Mouse (Mus musculus): ENCODE measurements at regions not wholly inside any gene's neighbourhood (a gene's known extent, or its start where the extent isn't known, plus 50 kb on each side); places are given as distances from the start of the nearest gene placed in this dataset.

DNA sequence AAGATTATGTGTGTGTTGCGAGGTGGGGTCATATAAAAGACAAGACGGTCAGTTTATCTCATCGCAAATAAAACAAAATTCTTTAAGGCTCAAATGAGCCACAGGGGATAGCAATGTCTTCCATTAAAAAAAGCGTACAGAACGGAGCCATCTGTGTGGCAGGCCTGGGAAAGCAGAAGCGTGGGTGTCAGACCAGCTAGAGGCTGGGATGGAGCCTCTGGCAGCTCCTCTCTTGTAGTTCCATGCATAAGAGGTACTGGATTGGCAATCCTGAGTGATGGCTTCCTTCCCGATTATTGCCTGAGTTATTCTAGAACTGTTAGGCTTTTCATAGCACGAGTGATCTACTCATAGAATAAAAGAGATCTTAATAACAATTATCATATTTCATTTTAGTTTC lies 318.2 kb upstream of the Sash1 start:
- H3K27ac ChIP-seq (ENCODE audit: low read depth, low read length) = no peak overlapping the region
- H3K4me2 ChIP-seq = no peak overlapping the region
- DNase-seq (ENCODE audit: low spot score) (no peak), ATAC-seq (replicated peaks; ENCODE audit: low FRiP score) (no peak)
- 80% methylated on average over 8 of the region's 8 CpGs for WGBS
- H3K36me3 ChIP-seq (ENCODE audit: control insufficient read depth, insufficient read depth, low read length) = no peaks in the 10 kb centered on the region
- H3K4me1 ChIP-seq (replicated peaks; ENCODE audit: control insufficient read depth, insufficient read depth, low read length) = no peaks in the 10 kb centered on the region
- H3K9me3 ChIP-seq (ENCODE audit: control insufficient read depth, low read length) = no peaks in the 10 kb centered on the region
- H3K9ac ChIP-seq (ENCODE audit: low read depth, low read length) = no peak overlapping the region
- no peak overlapping the region for H3K4me3 ChIP-seq (ENCODE audit: low read depth, low read length)
- H3K27me3 ChIP-seq (replicated peaks; ENCODE audit: control insufficient read depth, insufficient read depth, low read length) = no peaks in the 10 kb centered on the region

DNA sequence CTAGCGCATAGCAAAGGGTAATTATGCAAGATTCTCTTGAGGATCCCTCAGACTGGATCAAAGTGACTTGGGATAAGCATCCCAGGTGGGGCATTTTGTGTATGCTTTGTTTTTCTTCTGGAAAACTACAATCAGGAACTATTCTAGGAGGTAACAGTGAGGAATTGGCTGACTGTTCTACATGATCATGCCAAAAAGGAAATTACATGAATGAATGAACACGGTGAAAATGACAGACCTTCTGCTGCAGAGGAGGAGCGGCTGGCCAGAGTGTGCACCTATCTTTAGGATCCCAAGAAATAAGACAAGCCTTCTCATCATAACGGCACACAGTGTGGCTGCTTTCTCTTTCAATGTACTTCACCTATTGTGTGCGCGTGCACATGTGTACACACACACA lies 317.5 kb upstream of the Sash1 start:
- WGBS = 82% methylated on average over 6 of the region's 6 CpGs
- H3K4me1 ChIP-seq (replicated peaks; ENCODE audit: control insufficient read depth, insufficient read depth, low read length) = no peaks in the 10 kb centered on the region
- no peak for DNase-seq (ENCODE audit: low spot score)
- ATAC-seq (replicated peaks; ENCODE audit: low FRiP score) = no peak
- no peak overlapping the region for H3K4me2 ChIP-seq
- H3K36me3 ChIP-seq (ENCODE audit: control insufficient read depth, insufficient read depth, low read length) = no peaks in the 10 kb centered on the region
- H3K4me3 ChIP-seq (ENCODE audit: low read depth, low read length) = no peak overlapping the region
- H3K27ac ChIP-seq (ENCODE audit: low read depth, low read length) = no peak overlapping the region
- no peaks in the 10 kb centered on the region for H3K27me3 ChIP-seq (replicated peaks; ENCODE audit: control insufficient read depth, insufficient read depth, low read length)
- no peaks in the 10 kb centered on the region for H3K9me3 ChIP-seq (ENCODE audit: control insufficient read depth, low read length)
- H3K9ac ChIP-seq (ENCODE audit: low read depth, low read length) = no peak overlapping the region

- 83% methylated on average over 1 of the region's 1 CpGs for WGBS
- Histone ChIP-seq H3K4me3 (ENCODE audit: low read depth, low read length) (no peak overlapping the region), H3K27me3 (replicated peaks; ENCODE audit: control insufficient read depth, insufficient read depth, low read length) (no peaks in the 10 kb centered on the region), H3K9me3 (ENCODE audit: control insufficient read depth, low read length) (no peaks in the 10 kb centered on the region), H3K4me1 (replicated peaks; ENCODE audit: control insufficient read depth, insufficient read depth, low read length) (no peaks in the 10 kb centered on the region), H3K27ac (ENCODE audit: low read depth, low read length) (no peak overlapping the region), H3K4me2 (no peak overlapping the region), H3K36me3 (ENCODE audit: control insufficient read depth, insufficient read depth, low read length) (no peaks in the 10 kb centered on the region), H3K9ac (ENCODE audit: low read depth, low read length) (no peak overlapping the region)
- ATAC-seq (replicated peaks; ENCODE audit: low FRiP score) = no peak
- DNase-seq (ENCODE audit: low spot score) = no peak
Observed at GRCm38 (mm10) chr10:9202922-9203321, 317.1 kb upstream of the Sash1 start.

DNA sequence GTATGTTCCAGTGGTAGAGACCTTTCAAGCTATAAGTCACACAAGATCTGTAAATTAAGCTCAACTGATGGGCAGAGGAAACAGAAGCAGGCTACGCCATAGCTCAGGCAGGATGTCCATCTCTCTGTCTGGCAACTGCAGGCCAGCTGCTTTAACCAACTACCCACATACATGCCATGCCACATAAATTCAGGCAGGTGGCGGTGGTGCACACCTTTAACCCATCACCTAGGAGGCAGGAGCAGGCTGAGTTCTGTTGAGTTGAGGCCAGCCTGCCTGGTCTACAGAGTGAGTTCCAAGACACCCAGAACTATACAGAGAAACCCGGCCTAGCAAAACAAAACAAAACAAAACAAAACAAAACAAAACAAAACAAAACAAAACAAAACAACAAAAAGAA lies 289.1 kb upstream of the Sash1 start:
- Histone ChIP-seq H3K36me3 (ENCODE audit: control insufficient read depth, insufficient read depth, low read length) (no peaks in the 10 kb centered on the region), H3K4me2 (no peak overlapping the region), H3K9ac (ENCODE audit: low read depth, low read length) (no peak overlapping the region), H3K27ac (ENCODE audit: low read depth, low read length) (no peak overlapping the region), H3K4me3 (ENCODE audit: low read depth, low read length) (no peak overlapping the region), H3K9me3 (ENCODE audit: control insufficient read depth, low read length) (no peaks in the 10 kb centered on the region), H3K4me1 (replicated peaks; ENCODE audit: control insufficient read depth, insufficient read depth, low read length) (no peaks in the 10 kb centered on the region), H3K27me3 (replicated peaks; ENCODE audit: control insufficient read depth, insufficient read depth, low read length) (no peaks in the 10 kb centered on the region)
- WGBS = 55% methylated on average over 3 of the region's 3 CpGs
- no peak for ATAC-seq (replicated peaks; ENCODE audit: low FRiP score)
- no peak for DNase-seq (ENCODE audit: low spot score)

GRCm38 (mm10) chr10:9173509-9173908 lies 287.6 kb upstream of the Sash1 start:
- Histone ChIP-seq H3K36me3 (ENCODE audit: control insufficient read depth, insufficient read depth, low read length) (no peaks in the 10 kb centered on the region), H3K27me3 (replicated peaks; ENCODE audit: control insufficient read depth, insufficient read depth, low read length) (no peaks in the 10 kb centered on the region), H3K4me2 (no peak overlapping the region), H3K4me3 (ENCODE audit: low read depth, low read length) (no peak overlapping the region), H3K27ac (ENCODE audit: low read depth, low read length) (no peak overlapping the region), H3K9me3 (ENCODE audit: control insufficient read depth, low read length) (no peaks in the 10 kb centered on the region), H3K9ac (ENCODE audit: low read depth, low read length) (no peak overlapping the region), H3K4me1 (replicated peaks; ENCODE audit: control insufficient read depth, insufficient read depth, low read length) (no peaks in the 10 kb centered on the region)
- WGBS = 88% methylated on average over 2 of the region's 2 CpGs
- no peak for DNase-seq (ENCODE audit: low spot score)
- no peak for ATAC-seq (replicated peaks; ENCODE audit: low FRiP score)

GRCm38 (mm10) chr10:9168725-9169124 lies 282.9 kb upstream of the Sash1 start:
- 83% methylated on average over 7 of the region's 7 CpGs for WGBS
- Histone ChIP-seq H3K9me3 (ENCODE audit: control insufficient read depth, low read length) (peaks cover 5% of the 10 kb centered on the region; the same call in 1 of the 2 replicates), H3K4me2 (no peak overlapping the region), H3K27me3 (replicated peaks; ENCODE audit: control insufficient read depth, insufficient read depth, low read length) (no peaks in the 10 kb centered on the region), H3K27ac (ENCODE audit: low read depth, low read length) (no peak overlapping the region), H3K36me3 (ENCODE audit: control insufficient read depth, insufficient read depth, low read length) (no peaks in the 10 kb centered on the region), H3K9ac (ENCODE audit: low read depth, low read length) (no peak overlapping the region), H3K4me1 (replicated peaks; ENCODE audit: control insufficient read depth, insufficient read depth, low read length) (no peaks in the 10 kb centered on the region), H3K4me3 (ENCODE audit: low read depth, low read length) (no peak overlapping the region)
- ATAC-seq (replicated peaks; ENCODE audit: low FRiP score) (no peak), DNase-seq (ENCODE audit: low spot score) (no peak)

GRCm38 (mm10) chr10:9166017-9166416 lies 280.1 kb upstream of the Sash1 start:
- WGBS = 86% methylated on average over 12 of the region's 12 CpGs
- Histone ChIP-seq H3K36me3 (ENCODE audit: control insufficient read depth, insufficient read depth, low read length) (no peaks in the 10 kb centered on the region), H3K4me1 (replicated peaks; ENCODE audit: control insufficient read depth, insufficient read depth, low read length) (no peaks in the 10 kb centered on the region), H3K4me2 (no peak overlapping the region), H3K9me3 (ENCODE audit: control insufficient read depth, low read length) (peaks cover 5% of the 10 kb centered on the region; the same call in 1 of the 2 replicates), H3K4me3 (ENCODE audit: low read depth, low read length) (no peak overlapping the region), H3K9ac (ENCODE audit: low read depth, low read length) (no peak overlapping the region), H3K27ac (ENCODE audit: low read depth, low read length) (no peak overlapping the region), H3K27me3 (replicated peaks; ENCODE audit: control insufficient read depth, insufficient read depth, low read length) (no peaks in the 10 kb centered on the region)
- DNase-seq (ENCODE audit: low spot score) (no peak), ATAC-seq (replicated peaks; ENCODE audit: low FRiP score) (no peak)

DNA sequence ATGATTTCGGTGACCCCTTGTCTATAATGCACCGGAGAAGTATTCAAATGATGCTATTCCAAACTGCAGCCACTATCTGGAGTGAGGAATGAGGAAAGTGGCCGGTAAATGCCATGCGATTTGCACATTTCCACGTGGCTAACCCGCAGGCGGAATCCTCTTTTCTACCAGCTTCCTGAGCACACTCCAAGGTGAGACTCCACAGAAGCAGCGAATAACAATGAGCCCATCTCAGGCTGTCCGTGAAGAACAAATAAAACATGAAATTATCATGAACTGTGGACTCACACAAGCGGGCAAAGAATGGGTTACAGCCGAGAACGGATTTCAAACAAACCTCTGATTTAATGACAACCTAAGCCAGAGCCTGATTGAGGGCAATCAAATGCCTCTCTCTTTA lies 279.7 kb upstream of the Sash1 start:
- Histone ChIP-seq H3K4me3 (ENCODE audit: low read depth, low read length) (no peak overlapping the region), H3K9me3 (ENCODE audit: control insufficient read depth, low read length) (peaks cover 5% of the 10 kb centered on the region; the same call in 1 of the 2 replicates), H3K9ac (ENCODE audit: low read depth, low read length) (no peak overlapping the region), H3K4me2 (no peak overlapping the region), H3K36me3 (ENCODE audit: control insufficient read depth, insufficient read depth, low read length) (no peaks in the 10 kb centered on the region), H3K27me3 (replicated peaks; ENCODE audit: control insufficient read depth, insufficient read depth, low read length) (no peaks in the 10 kb centered on the region), H3K4me1 (replicated peaks; ENCODE audit: control insufficient read depth, insufficient read depth, low read length) (no peaks in the 10 kb centered on the region), H3K27ac (ENCODE audit: low read depth, low read length) (no peak overlapping the region)
- DNase-seq (ENCODE audit: low spot score) = no peak
- 84% methylated on average over 12 of the region's 12 CpGs for WGBS
- ATAC-seq (replicated peaks; ENCODE audit: low FRiP score) = no peak

GRCm38 (mm10) chr10:9164333-9164732 lies 278.5 kb upstream of the Sash1 start:
- H3K4me3 ChIP-seq (ENCODE audit: low read depth, low read length) = no peak overlapping the region
- H3K27ac ChIP-seq (ENCODE audit: low read depth, low read length) = no peak overlapping the region
- no peak for DNase-seq (ENCODE audit: low spot score)
- H3K9ac ChIP-seq (ENCODE audit: low read depth, low read length) = no peak overlapping the region
- no peaks in the 10 kb centered on the region for H3K36me3 ChIP-seq (ENCODE audit: control insufficient read depth, insufficient read depth, low read length)
- H3K27me3 ChIP-seq (replicated peaks; ENCODE audit: control insufficient read depth, insufficient read depth, low read length) = no peaks in the 10 kb centered on the region
- H3K9me3 ChIP-seq (ENCODE audit: control insufficient read depth, low read length) = peaks cover 5% of the 10 kb centered on the region; the same call in 1 of the 2 replicates
- H3K4me2 ChIP-seq = no peak overlapping the region
- ATAC-seq (replicated peaks; ENCODE audit: low FRiP score) = no peak
- 87% methylated on average over 7 of the region's 7 CpGs for WGBS
- H3K4me1 ChIP-seq (replicated peaks; ENCODE audit: control insufficient read depth, insufficient read depth, low read length) = no peaks in the 10 kb centered on the region
